Mouse (Mus musculus): ENCODE data around the gene Ing4. TPM values are rescaled to one million over a fixed set of nuclear protein-coding genes. Genes with fewer than 3 reads are reported as not detected.

The Ing4 gene
- 150 and 154 TPM in 2 replicates for polyA plus RNA-seq (2012; rRNA removed)

DNA sequence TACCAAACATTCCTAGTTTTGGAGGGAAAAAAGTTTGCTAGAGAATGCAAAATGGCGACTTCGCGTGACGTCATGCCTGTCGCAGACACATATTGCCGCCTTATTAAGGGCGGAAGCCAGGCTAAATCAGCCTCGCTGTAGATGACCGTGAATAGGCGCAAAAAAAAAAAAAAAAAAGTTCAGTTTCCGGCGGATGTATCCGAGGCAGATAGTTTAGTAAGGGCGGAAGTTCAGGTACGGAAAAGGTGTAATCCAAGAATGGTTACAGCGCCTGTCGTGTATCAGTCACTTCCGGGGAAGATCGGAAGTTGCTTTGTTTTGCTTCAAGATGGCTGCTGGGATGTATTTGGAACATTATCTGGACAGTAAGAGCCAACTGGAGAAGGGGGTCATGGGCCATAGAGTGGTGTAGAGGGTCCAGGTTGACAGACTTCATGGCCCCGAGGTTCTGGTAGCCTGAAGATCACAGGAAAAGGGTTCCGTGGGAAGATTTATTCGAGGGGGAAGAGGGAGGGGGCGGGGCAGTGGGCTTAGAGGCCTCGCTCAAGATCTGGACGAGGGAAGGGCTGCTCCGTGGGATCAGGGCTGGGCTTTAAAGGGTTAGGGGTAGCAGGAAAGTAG, at the start of gene Ing4:
TSS of gene Ing4 (plus strand) at position 228 of the 621 bp plus-strand sequence.

DNA sequence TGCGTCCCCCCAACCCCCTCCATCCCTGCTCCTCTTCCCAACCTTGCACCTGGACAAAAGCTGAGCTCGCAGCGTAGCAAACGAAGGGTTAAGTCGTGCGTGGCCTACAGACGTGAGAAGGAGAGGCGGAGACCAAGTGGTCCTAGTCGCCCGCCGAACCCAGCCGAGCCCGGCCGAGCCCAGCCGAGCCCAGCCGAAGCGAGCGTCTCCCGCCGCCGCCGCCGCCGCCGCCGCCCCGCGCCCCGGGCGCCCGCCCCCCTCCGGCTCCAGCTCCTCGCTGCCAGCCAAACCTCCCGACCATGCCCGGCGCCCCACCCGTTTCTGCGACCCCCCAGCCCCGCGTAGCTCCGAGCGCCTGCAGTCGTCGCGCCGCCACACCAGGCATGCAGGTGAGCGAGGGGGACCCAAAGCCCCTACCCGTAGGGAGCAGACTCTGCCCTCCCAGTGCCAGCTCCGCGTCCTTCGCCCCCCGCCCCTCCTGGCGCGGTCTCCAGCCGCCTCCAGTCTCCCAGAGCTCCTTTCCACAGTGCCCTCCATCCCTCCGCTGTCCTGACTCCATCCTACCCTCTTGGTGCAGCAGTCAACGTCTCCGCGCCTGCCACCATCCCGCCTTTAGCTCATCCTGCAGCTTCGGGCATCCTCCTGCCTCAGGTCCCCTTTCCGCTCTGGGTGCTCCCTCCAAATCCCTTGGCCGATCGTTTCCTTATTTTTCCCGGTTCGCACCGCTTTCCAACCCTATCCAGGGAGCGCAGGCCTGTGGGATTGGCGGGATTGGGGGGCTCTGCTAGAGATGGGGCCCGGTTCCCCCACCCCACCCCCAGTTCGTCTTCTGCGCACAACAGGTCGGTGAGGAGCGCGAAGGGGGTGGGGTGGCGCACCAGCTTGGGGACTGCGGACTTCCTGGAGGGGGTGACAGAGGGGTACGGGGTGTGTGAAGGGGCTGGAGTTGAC, 42.7 kb upstream of the Ing4 start, which contains the start of gene Pianp:
TSS of gene Pianp (plus strand) at position 144 of the 951 bp plus-strand sequence.

DNA sequence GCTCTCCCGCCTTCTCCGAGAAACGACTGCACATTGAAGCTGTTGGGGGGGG, 30.6 kb upstream of the Ing4 start, which contains the start of gene Zfp384:
TSS of gene Zfp384 (plus strand) at position 17 of the 52 bp plus-strand sequence.

DNA sequence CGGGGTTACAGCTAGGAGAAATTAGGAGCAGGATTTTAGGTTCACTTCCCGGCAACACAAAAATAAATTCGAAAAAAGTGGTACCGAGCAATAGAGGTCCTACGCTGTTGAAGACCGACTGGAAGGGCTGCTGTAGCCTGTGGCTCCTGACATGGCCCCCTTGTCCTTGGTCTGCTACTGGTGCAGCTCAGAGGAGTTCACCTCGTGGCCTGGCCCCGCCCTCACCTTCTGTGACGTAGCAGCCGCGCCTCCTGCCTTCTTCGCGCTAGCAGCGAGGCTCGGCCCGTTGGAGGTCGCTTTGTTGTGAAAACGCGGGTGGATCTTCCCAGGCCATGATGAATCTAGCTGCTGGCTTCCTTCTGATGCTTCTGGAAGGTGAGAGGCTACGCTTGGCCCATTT, 10.1 kb downstream of the Ing4 start, which contains the start of gene Acrbp:
TSS of gene Acrbp (plus strand) at position 12 of the 400 bp plus-strand sequence.

DNA sequence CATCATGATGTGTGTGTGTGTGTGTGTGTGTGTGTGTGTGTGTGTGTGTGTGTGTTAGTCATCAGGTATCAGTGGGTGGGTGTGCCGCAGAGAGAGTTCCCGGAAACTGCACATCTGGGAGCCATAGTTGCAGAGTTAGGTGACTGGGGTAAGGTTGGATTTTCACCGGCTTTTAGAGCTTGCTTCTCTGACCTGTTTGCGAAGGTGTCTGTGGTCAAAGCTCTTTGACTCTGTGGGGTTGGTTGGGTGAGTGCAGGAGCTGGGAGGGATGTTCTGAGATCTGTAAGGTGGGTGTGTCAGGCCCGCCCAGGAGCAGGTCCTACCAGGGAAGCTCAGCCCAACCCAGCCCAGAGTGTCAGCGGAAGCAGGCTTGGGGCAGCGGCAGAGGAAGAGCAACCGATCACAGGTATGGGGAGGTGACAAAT, 28.0 kb downstream of the Ing4 start, which contains the start of gene Lpar5:
TSS of gene Lpar5 (plus strand) at position 350 of the 425 bp plus-strand sequence.

DNA sequence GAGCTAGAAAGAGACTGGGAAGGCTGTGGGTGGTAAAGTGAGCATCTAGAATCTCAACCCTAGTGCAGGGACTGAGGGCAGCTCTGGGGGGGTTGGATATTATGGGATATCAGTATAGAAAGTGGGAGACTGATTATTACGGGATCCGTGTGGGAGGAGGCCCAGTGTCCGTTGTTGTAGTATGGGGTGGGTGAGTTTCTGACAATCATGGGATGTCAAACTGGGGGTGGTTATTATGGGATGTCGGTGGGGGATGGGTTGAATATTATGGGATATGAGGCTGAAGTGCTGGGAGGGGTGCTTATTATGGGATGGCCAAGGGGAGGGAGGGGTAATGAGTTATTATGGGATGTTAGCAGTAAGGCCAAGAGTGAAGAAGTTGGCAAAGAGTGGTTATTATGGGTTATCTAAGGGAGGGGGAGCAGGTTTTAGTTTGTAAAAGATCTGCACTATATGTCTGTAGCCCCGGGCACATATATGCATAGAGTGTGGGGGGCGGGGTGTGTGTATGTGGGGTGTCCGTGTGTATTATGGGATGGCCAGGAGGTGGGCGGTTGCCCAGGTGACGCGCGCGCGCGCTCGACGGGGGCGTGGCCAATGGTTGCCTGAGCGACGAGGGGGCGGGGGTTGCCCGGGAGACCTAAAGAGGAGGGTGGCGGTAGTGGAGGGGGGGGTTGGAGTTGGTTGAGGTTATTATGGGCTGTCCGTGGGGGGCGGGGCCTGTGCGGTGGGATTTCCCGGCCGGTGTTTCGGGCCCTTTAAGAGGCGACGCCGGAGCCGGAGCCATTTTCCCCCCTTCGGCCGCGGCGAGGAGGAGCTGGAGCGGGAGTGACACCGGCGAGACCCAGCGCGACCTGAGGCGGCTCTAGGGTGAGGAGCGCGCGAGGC, 56.1 kb downstream of the Ing4 start, which contains the start of gene Chd4:
TSS of gene Chd4 (plus strand) at position 591 of the 888 bp plus-strand sequence.

Other genes with a start within 250 kb of the Ing4 start
- 5.4 and 8.0 TPM in 2 replicates for gene Spsb2, start 231.1 kb upstream of the Ing4 start, polyA plus RNA-seq (2012; rRNA removed)
- gene Tpi1, start 225.5 kb upstream of the Ing4 start, polyA plus RNA-seq (2012; rRNA removed): 409 and 429 TPM in 2 replicates
- gene Usp5, start 210.3 kb upstream of the Ing4 start, polyA plus RNA-seq (2012; rRNA removed): 138 and 145 TPM in 2 replicates
- 76.7 and 102 TPM in 2 replicates for gene Cdca3, start 210.2 kb upstream of the Ing4 start, polyA plus RNA-seq (2012; rRNA removed)
- gene Gnb3, start 199.5 kb upstream of the Ing4 start, polyA plus RNA-seq (2012; rRNA removed): 2.1 and 2.5 TPM in 2 replicates
- 143 and 182 TPM in 2 replicates for gene P3h3, start 182.0 kb upstream of the Ing4 start, polyA plus RNA-seq (2012; rRNA removed)
- gene Gpr162, start 175.8 kb upstream of the Ing4 start, polyA plus RNA-seq (2012; rRNA removed): 72.7 and 75.1 TPM in 2 replicates
- gene Cd4, start 151.5 kb upstream of the Ing4 start, polyA plus RNA-seq (2012; rRNA removed): 0.18 and 0.20 TPM in 2 replicates
- gene Lag3, start 128.1 kb upstream of the Ing4 start, polyA plus RNA-seq (2012; rRNA removed): 4.0 and 4.2 TPM in 2 replicates
- 2,372 and 2,516 TPM in 2 replicates for gene Ptms, start 119.7 kb upstream of the Ing4 start, polyA plus RNA-seq (2012; rRNA removed)
- gene Mlf2, start 108.4 kb upstream of the Ing4 start, polyA plus RNA-seq (2012; rRNA removed): 531 and 537 TPM in 2 replicates
- 135 and 153 TPM in 2 replicates for gene Cops7a, start 74.2 kb upstream of the Ing4 start, polyA plus RNA-seq (2012; rRNA removed)
- 36.3 and 46.5 TPM in 2 replicates for gene Pianp, start 43.1 kb upstream of the Ing4 start, polyA plus RNA-seq (2012; rRNA removed)
- 104 and 109 TPM in 2 replicates for gene Zfp384, start 30.6 kb upstream of the Ing4 start, polyA plus RNA-seq (2012; rRNA removed)
- 33.4 and 35.8 TPM in 2 replicates for gene Acrbp, start 9.9 kb downstream of the Ing4 start, polyA plus RNA-seq (2012; rRNA removed)
- gene Lpar5, start 28.2 kb downstream of the Ing4 start, polyA plus RNA-seq (2012; rRNA removed): 0.57 and 1.2 TPM in 2 replicates
- 123 and 129 TPM in 2 replicates for gene Chd4, start 56.2 kb downstream of the Ing4 start, polyA plus RNA-seq (2012; rRNA removed)
- gene Nop2, start 92.1 kb downstream of the Ing4 start, polyA plus RNA-seq (2012; rRNA removed): 41.9 and 42.5 TPM in 2 replicates
- 30.9 and 37.7 TPM in 2 replicates for gene Iffo1, start 105.5 kb downstream of the Ing4 start, polyA plus RNA-seq (2012; rRNA removed)
- gene Gapdh, start 126.7 kb downstream of the Ing4 start, polyA plus RNA-seq (2012; rRNA removed): 2,744 and 3,766 TPM in 2 replicates
- 207 and 239 TPM in 2 replicates for gene Ncapd2, start 151.9 kb downstream of the Ing4 start, polyA plus RNA-seq (2012; rRNA removed)
- gene Mrpl51, start 152.0 kb downstream of the Ing4 start, polyA plus RNA-seq (2012; rRNA removed): 67.8 and 68.4 TPM in 2 replicates
- gene Vamp1, start 175.8 kb downstream of the Ing4 start, polyA plus RNA-seq (2012; rRNA removed): 21.0 and 25.2 TPM in 2 replicates
- gene Tapbpl, start 192.1 kb downstream of the Ing4 start, polyA plus RNA-seq (2012; rRNA removed): 2.4 and 3.3 TPM in 2 replicates
- gene Cd27, start 197.2 kb downstream of the Ing4 start, polyA plus RNA-seq (2012; rRNA removed): 0.21 and 0.28 TPM in 2 replicates
- gene Tuba3a, start 246.3 kb downstream of the Ing4 start, polyA plus RNA-seq (2012; rRNA removed): 0.04 TPM in 1 of 2 replicates, not detected in the other